Mouse (Mus musculus): ENCODE results near the gene Rfc4. TPM values are rescaled to one million over a fixed set of nuclear protein-coding genes. Genes with fewer than 3 reads are reported as not detected.
"Not testable (repeated sequence)": the region's sequence is repeated elsewhere in the genome, so short reads cannot be mapped to it uniquely, and the experiment has no call there.

Gene Rfc4
- polyA plus RNA-seq, 1 experiment from 2014 or later: 76.2 TPM

DNA sequence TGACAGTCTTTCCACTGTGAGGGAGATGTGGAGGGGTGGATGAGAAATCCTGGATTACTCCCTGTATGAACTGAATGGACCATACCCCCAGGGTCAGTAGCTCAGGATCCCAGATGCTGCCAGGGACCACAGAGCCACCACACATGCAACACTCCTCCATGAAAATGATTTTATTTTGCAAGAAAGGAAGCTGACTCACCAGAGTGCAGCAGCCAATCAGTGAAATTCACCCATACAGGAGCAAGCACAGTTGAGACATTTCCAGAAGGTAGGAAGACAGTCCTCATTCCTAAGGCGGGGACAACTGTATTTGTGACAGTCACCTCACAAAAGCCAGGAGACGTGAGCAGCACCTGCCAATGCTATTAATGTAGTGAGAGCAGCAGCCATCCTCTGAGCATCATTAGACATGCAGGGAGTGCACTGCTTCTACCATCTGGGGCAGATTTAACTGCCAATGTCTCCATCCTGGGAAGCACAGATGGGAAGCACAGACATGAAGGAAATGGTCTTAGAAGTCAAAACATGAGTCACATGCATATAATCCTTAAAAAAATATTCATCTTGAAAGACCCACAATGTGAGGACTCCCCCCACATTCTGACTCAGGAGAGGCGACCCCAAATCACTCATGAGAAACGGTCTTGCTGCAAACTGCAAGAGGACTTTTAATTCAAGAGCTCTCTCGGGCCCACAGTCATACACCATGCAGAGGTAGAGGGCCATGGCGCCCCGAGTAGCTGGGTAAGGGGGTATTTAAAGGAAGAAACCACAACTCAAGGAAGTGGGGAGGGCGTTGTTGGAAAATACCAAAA lies 30.0 kb downstream of the Rfc4 start:
- H3K4me2 ChIP-seq (replicated peaks); ATAC-seq; H3K4me3 ChIP-seq (replicated peaks); H3K36me3 ChIP-seq; H3K9ac ChIP-seq (replicated peaks); H3K9me3 ChIP-seq; H3K27ac ChIP-seq: not testable (repeated sequence)
- WGBS: 88% methylated on average over 8 of the region's 8 CpGs
- peaks cover 14% of the 10 kb centered on the region for H3K27me3 ChIP-seq
- peaks cover 15% of the 10 kb centered on the region for H3K4me1 ChIP-seq (replicated peaks)

DNA sequence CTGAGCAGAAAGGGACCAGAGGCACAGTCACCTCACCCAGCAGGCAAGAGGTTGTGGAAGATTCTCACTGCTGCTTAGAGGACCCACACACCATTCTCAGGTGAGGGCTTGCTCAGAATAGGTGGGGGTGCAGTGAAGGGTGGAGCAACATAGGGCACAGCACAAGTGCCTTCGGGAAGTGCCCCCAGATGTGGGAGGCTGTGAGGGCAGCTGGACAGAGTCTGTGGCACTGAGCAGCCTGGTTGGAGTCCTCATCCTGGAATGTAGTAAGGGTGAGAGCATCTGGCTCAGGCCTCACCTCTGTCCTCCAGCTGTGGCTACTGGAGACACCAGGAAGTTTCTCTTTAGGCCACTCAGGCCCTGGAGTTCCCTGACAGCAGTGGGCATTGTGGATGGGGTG lies 30.7 kb downstream of the Rfc4 start:
- H3K9me3 ChIP-seq; ATAC-seq; H3K27ac ChIP-seq; H3K9ac ChIP-seq (replicated peaks); H3K36me3 ChIP-seq; H3K4me2 ChIP-seq (replicated peaks); H3K4me3 ChIP-seq (replicated peaks): not testable (repeated sequence)
- H3K27me3 ChIP-seq: peaks cover 11% of the 10 kb centered on the region
- H3K4me1 ChIP-seq (replicated peaks): peaks cover 15% of the 10 kb centered on the region
- 79% methylated on average over 1 of the region's 1 CpGs for WGBS

DNA sequence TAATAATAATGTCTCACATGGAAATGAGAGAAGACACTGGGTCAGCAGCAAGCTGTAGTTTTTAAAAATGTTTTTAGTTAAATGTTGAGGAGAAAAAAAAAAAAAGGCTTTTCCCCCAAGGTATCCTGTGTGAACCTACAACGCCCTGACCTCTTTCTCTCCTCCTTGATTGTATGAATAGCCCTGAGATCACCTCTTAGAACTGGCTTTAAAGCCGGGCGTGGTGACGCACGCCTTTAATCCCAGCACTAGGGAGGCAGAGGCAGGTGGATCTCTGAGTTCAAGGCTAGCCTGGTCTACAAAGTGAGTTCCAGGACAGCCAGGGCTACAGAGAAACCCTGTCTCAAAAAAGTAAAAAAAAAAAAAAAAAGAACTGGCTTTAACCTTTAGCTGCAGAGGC lies 32.0 kb downstream of the Rfc4 start:
- not testable (repeated sequence) for H3K9ac ChIP-seq (replicated peaks); ATAC-seq; H3K27ac ChIP-seq; H3K36me3 ChIP-seq; H3K4me3 ChIP-seq (replicated peaks); H3K9me3 ChIP-seq; H3K4me2 ChIP-seq (replicated peaks); H3K27me3 ChIP-seq
- H3K4me1 ChIP-seq (replicated peaks): peaks cover 13% of the 10 kb centered on the region
- 93% methylated on average over 5 of the region's 5 CpGs for WGBS

DNA sequence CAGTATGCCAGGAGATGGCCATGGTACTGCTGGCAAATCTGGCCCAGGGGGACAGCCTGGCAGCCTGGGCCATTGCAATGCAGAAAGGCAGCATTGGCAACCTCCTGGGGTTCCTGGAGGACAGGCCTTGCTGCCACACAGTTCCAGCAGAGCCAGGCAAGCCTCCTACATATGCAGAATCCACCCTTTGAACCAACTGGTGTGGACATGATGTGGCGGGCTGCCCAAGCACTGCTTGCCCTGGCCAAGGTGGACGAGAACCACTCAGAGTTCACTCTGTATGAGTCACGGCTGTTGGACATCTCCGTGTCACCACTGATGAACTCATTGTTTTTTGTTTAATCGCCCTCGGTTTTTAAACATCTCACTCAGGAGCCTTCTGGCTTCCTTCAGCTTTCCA lies 33.4 kb downstream of the Rfc4 start:
- H3K36me3 ChIP-seq: no peaks in the 10 kb centered on the region

DNA sequence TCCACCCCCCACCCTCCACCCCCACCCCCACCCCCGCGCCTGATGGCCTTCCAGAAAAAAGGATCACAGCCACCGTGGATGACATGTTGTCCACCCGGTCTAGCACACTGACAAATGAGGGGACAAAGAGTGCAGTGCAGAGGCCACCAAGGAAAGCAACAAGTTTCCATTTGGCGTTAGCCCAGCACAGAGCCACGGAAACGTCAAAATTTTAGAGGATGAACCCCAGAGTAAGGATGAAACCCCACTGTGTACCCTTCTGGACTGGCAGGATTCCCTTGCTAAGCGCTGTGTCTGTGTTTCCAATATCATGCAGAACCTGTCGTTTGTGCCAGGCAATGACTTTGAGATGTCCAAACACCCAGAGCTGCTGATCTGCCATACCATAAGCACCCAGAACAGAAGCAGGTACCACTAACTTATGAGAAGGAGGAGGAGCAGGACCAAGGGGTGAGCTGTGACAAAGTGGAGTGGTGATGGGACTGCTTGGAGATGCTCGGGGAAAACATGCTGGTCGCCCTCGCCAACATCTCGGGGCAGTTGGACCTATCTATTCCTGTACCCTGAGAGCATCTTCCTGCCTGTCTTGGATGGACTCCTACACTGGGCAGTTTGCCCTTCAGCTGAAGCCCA lies 34.1 kb downstream of the Rfc4 start:
- H3K4me3 ChIP-seq (replicated peaks): no peak overlapping the region
- no peaks in the 10 kb centered on the region for H3K36me3 ChIP-seq
- H3K27ac ChIP-seq: no peak overlapping the region
- H3K9me3 ChIP-seq: no peaks in the 10 kb centered on the region
- no peak for ATAC-seq
- H3K9ac ChIP-seq (replicated peaks): no peak overlapping the region
- 86% methylated on average over 13 of the region's 13 CpGs for WGBS
- no peak overlapping the region for H3K4me2 ChIP-seq (replicated peaks)
- H3K4me1 ChIP-seq (replicated peaks): no peaks in the 10 kb centered on the region
- H3K27me3 ChIP-seq: no peaks in the 10 kb centered on the region

More for the DNA sequence above, 33.4 kb downstream of the Rfc4 start:
- no peak overlapping the region for H3K9ac ChIP-seq (replicated peaks)
- no peaks in the 10 kb centered on the region for H3K9me3 ChIP-seq
- no peaks in the 10 kb centered on the region for H3K4me1 ChIP-seq (replicated peaks)
- no peak overlapping the region for H3K27ac ChIP-seq
- no peak overlapping the region for H3K4me2 ChIP-seq (replicated peaks)
- 97% methylated on average over 6 of the region's 6 CpGs for whole genome bisulfite sequencing
- ATAC-seq: no peak
- no peaks in the 10 kb centered on the region for H3K27me3 ChIP-seq
- no peak overlapping the region for H3K4me3 ChIP-seq (replicated peaks)

DNA sequence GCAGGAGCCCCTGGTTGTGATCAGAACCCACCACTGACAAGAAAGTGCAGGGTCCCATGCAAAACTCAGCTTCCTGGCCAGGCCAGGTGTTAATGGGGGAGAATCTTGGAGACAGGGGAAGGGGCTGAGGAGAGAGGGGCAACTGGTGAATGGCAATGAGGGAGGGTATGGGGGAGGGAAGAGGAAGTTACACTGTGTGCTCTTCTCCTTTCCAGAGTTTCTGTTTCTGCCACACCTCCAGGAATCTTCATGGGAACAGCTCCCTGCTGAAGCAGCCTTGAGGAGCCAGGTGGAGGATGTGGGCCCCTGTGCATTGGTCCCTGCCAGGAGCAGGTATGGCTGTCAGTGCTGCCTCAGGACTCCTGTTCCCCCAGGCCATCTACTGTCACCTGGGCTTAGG lies 36.2 kb downstream of the Rfc4 start:
- H3K4me1 ChIP-seq (replicated peaks); H3K9me3 ChIP-seq; H3K4me3 ChIP-seq (replicated peaks); H3K9ac ChIP-seq (replicated peaks); H3K27ac ChIP-seq; H3K27me3 ChIP-seq; H3K36me3 ChIP-seq; H3K4me2 ChIP-seq (replicated peaks); ATAC-seq: not testable (repeated sequence)

DNA sequence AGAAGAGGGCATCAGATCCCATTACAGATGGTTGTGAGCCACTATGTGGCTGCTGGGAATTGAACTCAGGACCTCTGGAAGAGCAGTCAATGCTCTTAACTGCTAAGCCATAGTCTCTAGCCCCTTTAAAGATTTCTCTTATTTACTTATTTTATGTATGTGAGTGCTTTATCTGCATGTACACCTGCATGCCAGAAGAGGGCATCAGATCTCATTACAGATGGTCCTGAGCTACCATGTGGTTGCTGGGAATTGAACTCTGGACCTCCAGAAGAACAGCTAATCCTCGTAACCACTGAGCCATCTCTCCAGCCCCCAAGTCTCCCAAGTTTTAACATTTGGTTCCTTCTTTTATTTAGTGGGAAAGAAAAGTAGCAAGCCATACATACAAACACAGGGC lies 39.0 kb downstream of the Rfc4 start:
- 78% methylated on average over 1 of the region's 1 CpGs for WGBS
- not testable (repeated sequence) for H3K36me3 ChIP-seq

DNA sequence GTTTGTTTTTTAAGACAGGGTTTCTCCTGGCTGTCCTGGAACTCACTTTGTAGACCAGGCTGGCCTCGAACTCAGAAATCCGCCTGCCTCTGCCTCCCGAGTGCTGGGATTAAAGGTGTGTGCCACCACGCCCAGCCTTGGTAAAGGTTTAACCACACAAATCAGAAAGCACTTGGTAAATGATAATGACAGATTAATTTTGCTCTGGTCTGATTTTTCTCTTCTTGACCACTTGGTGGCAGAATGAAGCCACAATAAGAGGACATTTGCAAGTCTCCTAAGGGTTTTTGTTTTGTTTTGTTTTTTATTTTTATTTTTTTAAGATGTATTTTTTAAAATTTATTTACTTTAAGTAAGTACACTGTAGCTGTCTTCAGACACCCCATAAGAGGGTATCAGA lies 39.8 kb downstream of the Rfc4 start:
- not testable (repeated sequence) for ATAC-seq; H3K27me3 ChIP-seq; H3K4me3 ChIP-seq (replicated peaks); H3K36me3 ChIP-seq; H3K27ac ChIP-seq; H3K4me1 ChIP-seq (replicated peaks); H3K9me3 ChIP-seq; H3K4me2 ChIP-seq (replicated peaks); H3K9ac ChIP-seq (replicated peaks)
- 52% methylated on average over 4 of the region's 4 CpGs for WGBS

More for the DNA sequence above, 39.0 kb downstream of the Rfc4 start:
- ATAC-seq; H3K4me2 ChIP-seq (replicated peaks); H3K27me3 ChIP-seq; H3K9me3 ChIP-seq; H3K9ac ChIP-seq (replicated peaks); H3K4me3 ChIP-seq (replicated peaks); H3K4me1 ChIP-seq (replicated peaks); H3K27ac ChIP-seq: not testable (repeated sequence)

DNA sequence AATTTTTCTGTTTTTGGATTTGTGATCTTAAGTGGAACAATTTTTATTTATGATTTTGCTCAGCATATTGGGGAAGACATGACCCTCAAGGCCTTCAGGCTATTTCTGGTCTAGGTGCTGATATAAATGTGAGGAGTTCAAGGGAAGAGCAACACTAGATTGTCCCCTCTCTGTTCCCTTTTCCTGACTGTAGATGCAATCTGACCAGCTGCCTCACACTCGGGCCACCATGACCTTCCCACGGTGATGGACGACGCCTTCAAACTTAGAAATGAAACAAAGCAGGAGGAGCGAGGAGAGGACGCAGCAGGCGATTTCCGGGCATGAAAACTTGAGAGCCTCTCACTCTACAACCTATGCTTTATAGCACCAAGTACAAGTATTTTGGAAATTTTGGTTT lies 40.4 kb downstream of the Rfc4 start:
- not testable (repeated sequence) for H3K9me3 ChIP-seq; H3K27me3 ChIP-seq; H3K4me2 ChIP-seq (replicated peaks); H3K36me3 ChIP-seq; ATAC-seq; H3K27ac ChIP-seq; H3K4me3 ChIP-seq (replicated peaks); H3K4me1 ChIP-seq (replicated peaks); H3K9ac ChIP-seq (replicated peaks)
- 86% methylated on average over 8 of the region's 8 CpGs for WGBS

DNA sequence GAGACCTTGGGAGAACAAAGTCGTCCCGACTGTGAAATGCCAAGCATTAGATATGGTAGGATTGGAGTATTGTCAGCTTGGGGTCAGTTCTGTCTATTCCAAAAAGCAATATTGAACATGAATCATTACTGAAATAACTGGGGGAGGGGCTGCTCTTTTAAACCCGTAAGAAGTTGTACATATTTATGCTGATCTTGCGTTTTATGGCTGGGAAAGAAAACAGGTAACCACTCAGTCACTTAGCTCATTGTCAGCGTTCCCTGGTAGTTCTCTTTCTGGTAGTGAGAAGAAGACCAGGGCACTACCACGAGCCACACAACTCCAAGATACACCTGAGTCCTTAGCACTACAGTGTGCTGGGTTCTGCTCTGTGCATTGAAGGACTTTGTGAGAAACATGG lies 50.0 kb downstream of the Rfc4 start:
- H3K9ac ChIP-seq (replicated peaks); ATAC-seq: not testable (repeated sequence)
- 90% methylated on average over 6 of the region's 6 CpGs for WGBS

More for the DNA sequence above, 50.0 kb downstream of the Rfc4 start:
- not testable (repeated sequence) for H3K36me3 ChIP-seq; H3K27ac ChIP-seq; H3K4me3 ChIP-seq (replicated peaks); H3K9me3 ChIP-seq; H3K4me2 ChIP-seq (replicated peaks); H3K27me3 ChIP-seq; H3K4me1 ChIP-seq (replicated peaks)
